Mouse (Mus musculus) large intestine, adult 2 months (tissue): ENCODE measurements at regions not wholly inside any gene's neighbourhood (a gene's known extent, or its start where the extent isn't known, plus 50 kb on each side); places are given as distances from the start of the nearest gene placed in this dataset.

Experiments used
- DNase-seq: peaks from one replicate; pipeline ENCODE4 v3.0.0-alpha.2; 2012; ENCODE audit warnings: low read depth, low spot score
- WGBS: fragments of 180-500 bp; shearing (Covaris S2); methylation state at CpG from one replicate; pipeline ENCODE4 v1.1.7; 2018; 5-methylcytosine and 5-hydroxymethylcytosine counted together

DNA sequence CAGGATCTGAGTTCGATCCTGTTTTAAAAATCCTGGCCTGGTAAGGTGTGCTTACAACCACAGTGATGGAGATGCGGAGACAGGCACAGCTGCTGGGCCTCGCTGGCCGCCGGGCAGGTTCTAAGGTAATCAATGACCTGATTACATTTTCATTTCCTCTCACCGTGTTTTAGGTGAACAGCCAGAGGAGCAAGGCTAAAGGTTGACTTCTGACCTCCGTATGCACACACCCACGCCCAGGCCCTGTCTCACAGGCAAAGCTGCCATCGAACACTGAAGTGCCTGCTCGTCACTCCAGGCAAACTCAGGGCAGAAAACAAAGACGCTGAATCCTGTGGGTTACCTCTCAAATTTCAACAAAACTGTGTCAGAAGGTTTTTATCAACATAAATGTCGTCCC is 179.1 kb upstream of the Adgrl2 start:
- no peak for DNase-seq

DNA sequence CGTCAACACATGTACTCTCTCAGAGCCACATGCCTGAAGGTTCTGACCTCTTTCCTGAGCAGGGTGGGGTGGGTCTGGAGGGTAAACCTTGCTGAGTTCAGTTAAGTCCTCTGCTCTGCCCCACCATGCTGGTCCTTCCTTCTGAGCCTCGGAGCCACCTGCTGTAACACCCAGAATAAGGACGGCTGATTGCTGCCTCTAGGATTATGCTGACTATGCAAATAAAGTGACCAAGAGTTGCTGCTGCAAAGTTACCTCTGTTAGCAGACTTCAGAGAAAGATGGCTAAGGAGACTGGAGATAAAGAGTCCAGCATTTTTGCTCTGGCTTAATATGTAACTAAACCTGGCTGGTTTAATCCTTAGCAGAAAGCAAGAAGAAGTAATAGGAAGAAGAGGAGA is 177.6 kb upstream of the Adgrl2 start:
- DNase-seq = no peak
- 55% methylated on average over 3 of the region's 3 CpGs for WGBS

More for the DNA sequence above, 179.1 kb upstream of the Adgrl2 start:
- 45% methylated on average over 12 of the region's 12 CpGs for WGBS

DNA sequence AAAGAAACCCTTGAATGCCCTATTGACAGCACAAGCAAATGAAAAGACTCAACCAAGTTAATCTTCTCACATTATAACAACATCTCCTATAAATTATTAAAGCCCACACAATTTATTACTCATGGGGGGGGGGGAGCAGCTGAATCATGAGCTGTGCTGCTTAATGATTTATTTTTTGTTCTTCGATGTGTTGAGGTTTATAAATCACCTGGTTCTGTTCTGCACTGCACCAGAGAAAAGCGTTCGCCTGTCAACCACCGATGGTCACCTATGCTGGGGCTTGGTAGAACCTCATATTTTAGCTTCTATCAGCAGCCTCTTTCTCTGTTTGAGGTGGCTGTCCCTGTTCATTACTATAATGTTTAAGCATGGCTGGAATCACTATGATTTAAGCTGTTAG is 174.4 kb upstream of the Adgrl2 start:
- no peak for DNase-seq
- WGBS = 86% methylated on average over 4 of the region's 4 CpGs

DNA sequence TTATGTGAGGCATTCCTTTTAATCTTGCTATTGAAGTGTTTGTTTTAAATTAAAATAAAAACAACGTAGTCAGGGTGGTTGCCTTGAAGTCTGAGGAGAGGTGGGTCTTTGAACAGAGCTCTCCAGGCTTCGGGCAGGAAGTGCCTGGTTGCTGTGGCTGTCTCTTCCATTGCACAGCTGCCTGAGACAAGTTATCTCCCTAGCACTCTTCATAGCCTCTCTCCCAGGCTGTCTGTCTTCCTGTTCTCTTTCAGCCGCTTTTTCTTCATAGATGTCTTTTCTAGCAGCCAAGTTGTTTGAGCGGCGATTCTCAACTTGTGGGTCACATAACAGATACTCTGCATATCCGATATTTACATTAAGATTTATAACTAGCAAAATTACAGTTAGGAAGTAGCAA is 173.2 kb upstream of the Adgrl2 start:
- no peak for DNase-seq
- 76% methylated on average over 6 of the region's 6 CpGs for WGBS

DNA sequence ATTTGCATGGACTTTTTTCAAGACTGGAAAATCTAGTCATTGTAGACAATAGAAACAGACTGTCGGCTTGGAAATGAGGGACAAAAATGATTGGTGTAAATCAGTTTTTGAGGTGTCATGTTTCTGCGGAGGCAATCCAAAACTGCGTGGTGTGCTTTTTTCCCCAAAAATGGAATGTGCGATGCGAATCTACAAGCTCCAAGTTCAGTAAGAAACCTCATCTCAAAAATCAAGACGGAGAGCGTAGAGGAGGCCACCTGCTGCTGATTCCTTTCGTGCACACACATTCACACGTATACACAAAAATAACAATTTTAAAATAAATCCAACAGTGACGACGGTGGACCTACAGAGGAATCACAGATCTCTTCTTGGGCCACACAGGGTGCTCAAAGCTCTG is 170.5 kb upstream of the Adgrl2 start:
- no peak for DNase-seq
- 90% methylated on average over 11 of the region's 11 CpGs for whole genome bisulfite sequencing

DNA sequence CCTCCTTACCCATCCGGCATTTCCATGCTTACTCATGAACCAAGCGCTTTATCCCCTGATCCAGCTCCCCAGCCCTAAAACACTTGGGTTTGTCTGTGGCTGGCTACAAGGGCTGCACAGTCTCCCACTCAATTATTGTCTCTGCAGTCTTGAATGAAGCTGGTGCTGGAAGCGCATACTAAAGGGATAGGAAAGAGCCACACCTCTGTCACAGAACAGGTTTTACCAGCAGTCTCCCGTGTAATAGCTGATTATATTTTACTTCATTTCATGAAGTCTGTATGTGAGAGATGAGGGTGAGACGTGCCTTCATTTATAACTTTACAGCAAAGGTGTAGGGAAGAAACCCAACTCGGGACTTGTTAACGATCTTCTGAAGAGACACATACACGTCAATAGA is 167.0 kb upstream of the Adgrl2 start:
- no peak for DNase-seq
- 48% methylated on average over 8 of the region's 8 CpGs for WGBS

DNA sequence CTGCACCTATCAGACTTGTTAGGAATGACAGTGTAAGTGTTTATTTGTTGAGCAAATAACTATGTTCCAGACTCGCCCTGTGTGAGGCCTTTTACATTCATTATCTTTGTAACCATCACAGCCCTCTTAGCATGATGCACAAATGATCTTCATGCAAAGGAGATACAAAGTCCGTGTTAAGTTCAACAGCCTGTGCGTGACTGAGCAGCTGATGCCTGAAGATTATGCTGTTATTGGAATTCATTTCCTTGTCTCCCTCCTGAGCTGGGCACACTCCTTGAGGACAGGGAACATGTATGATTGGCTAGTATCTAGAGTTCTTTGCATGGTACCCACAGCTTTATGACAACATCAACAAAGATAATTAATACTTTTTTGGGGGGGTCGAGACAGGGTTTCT is 162.0 kb upstream of the Adgrl2 start:
- no peak for DNase-seq
- WGBS = 56% methylated on average over 4 of the region's 4 CpGs

DNA sequence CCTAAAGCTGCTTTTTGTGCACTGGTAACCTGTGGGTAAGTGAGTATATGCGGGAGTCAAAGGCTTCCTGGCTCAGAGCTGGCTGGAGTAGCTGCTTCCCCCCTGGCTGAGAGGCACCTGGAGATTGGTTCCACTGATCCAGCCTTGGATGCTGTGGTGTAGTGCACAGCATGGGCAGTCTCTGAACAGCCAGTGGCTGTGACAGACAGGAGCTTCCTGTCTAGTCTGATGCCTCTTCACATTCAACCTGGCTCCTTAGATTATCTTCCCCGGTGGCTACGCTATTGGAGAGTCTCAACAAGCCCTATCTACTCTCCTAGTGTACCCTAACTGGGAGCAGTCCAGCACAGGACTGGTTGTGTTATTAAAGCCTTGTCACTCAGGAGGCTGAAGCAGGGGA is 160.4 kb upstream of the Adgrl2 start:
- DNase-seq = no peak
- WGBS = 96% methylated on average over 3 of the region's 3 CpGs

DNA sequence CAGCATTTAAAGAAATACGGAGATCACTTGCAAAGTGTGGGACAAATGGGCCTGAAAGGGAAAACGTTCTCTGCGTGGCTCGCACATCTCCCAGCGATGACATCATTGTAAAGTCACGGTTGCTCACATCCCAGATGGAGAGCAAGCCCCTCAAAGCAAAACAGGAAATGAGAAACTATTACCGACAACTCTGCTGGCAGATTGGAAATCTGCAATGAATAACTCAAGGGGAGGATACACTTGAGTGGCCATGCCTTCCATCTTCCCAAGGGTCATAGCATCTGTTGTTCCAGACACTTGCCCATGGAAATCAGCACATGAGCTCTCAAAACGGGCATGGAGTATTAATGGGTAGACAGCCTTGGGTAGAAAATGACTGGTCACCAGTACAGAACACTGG is 158.3 kb upstream of the Adgrl2 start:
- DNase-seq = no peak
- WGBS = 79% methylated on average over 8 of the region's 8 CpGs

DNA sequence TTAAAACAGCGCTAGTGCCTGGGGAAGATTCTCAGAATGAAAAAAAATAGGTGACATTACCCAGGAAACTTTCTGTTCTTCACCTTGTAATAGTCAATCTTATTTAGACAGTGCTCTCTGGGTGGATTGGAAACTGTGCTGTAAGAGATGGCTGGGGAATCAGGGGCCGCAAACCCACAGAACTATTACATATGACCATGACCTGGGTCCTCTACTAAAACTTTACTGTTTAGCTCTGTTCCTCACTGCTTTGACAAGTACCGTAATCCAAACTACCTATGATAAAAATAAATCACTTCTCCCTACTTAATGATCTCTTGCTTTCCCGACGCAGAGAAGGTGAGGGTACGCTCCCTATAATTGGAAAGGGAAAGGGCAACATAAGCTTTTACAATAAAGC is 157.6 kb upstream of the Adgrl2 start:
- DNase-seq = no peak
- WGBS = 96% methylated on average over 6 of the region's 6 CpGs

DNA sequence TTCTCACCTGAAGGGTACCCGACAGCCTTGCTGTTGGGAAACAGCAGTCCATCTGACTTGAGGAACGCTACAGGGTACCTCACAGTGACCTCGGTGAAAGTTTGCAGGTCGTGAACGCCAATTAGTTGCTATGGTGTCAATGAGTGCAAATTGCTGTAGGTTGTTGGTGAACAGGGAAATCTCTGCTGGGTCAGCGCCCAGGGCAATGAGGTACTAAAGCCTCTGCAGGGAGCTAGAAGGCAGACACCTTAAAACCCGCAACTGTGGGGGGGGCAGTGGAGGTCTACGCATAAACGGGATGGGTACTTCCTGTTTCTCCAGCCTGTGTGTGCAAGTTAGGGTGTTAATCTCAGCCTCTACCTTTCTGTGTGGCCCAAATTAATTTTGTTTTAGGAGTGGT is 156.3 kb upstream of the Adgrl2 start:
- no peak for DNase-seq
- 70% methylated on average over 9 of the region's 9 CpGs for WGBS

DNA sequence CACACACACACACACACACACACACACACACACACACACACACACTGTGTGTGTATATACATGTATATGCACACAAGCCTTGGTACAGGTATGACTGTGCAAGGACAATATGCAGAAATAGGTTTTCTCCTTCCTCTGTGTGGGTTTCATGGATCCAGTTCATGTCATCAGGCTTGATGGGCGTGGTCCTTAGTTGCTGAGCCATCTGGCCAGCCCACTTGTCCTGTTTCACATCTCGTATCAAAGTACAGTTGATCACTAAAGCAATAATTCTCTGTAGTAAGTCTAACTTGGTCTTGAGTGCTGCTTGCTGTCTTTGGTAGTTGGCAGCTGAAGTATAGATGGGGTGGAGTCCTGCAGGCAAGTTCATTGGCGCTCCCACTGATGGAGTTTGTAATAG is 150.1 kb upstream of the Adgrl2 start:
- WGBS = 43% methylated on average over 3 of the region's 3 CpGs
- DNase-seq = no peak

DNA sequence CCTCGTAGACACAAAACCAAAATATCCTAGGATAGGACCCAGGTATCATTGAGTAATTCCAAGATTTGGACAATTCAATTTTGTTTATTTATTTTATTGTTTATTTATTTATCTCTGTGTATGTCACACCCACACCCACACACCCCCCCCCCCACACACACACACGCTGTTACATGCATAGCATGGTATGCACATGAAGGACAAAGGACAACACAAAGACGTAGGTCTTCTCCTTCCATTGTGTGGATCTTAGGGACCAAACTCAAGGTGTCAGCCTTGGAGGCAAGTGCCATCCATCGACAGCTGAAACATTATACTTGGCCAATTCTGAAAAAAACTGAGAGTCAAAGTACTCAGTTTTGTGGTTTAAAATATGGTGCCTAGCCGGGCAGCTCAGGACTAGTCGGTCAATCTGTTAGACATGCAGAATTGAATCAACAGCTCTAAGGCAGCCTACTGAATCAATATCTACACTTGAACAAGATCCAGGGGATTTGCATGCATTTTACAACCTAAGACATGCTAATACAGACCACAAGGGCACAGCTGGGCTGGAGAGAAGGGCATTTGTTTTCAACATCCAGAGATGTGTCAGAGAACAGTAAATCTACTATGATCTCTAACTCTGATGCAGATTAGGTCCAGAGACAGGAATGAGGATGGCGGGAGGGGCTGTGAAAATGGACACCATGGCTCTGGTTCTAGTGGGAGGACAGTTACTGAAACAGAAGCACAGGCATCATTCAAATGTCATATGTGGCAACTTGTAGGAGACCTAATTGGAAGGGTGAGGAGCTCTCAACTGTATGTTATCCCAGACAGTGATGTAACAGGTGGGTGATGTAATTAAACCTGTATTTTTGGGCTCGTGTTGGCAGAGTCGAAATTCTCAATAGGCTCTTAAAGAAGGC is 143.9 kb upstream of the Adgrl2 start:
- WGBS = 86% methylated on average over 9 of the region's 9 CpGs
- no peak for DNase-seq

DNA sequence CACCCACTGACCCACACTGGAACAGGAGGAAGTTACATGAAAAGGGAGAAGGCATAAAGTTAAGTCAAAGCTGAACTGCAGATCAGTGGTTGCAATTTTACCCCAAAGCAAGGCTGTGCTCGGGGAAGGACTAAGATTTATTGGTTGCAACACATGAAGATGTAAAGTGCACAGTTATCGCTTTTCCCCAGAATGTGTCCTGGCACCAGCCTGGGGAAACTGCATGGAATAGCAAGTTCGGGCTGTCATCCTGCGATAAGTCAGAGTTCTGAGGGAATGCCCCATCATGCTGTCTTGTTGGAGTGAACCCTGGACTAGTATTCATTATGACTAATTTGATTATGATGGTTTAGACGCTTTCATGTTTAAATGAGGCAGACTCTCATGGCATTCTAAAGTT is 128.5 kb upstream of the Adgrl2 start:
- DNase-seq = no peak
- 86% methylated on average over 5 of the region's 5 CpGs for WGBS

DNA sequence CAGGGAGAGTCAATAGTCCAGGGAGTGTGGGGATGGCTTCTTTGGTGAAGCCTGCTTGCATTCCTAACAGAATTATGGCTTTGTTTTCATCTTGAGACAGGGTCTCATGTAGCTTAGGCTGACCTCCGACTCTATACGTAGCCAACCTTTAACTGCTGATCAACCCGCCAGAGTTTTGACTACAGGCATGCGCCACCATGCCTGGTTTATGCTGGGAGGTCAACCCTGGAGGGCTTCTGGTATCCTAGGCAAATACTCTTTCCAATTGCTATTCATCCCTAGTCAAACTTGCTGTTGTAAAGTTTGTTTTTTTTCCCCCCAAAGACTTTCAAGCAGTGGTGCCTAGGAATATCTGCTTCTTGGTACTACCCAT is 127.3 kb upstream of the Adgrl2 start:
- 83% methylated on average over 4 of the region's 4 CpGs for WGBS
- no peak for DNase-seq

DNA sequence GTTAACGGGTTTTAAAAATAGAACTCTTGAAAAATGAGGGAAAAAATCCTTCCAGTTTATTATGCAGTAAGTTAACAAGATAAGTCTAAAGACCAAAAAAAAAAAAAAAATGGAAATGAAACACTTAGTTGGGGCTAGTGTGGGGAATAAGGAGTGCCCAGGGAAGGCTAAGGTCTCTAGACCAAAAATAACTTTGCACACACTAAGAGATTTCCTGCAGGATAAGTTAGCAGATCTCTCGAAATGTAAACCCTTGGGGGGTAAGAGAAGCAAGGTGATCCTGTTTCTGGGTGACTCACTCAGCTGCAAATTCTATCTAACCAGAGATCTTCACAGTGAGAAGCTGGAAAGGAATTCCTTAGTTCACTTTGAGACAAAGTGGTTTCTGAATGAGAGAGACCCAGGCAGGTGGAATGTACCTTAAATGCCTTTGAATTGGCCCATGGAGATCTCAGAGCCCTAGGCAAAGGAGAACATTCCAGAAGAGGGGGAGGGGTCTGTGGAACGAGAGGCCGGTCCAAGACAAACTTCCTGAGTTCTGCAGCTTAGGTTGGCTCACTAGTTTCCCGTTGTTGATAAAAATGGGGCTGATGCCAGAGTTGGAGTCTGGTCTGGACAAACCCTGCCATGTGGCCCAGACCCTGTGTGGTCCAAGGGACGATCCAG is 126.8 kb upstream of the Adgrl2 start:
- WGBS = 31% methylated on average over 6 of the region's 6 CpGs
- DNase-seq = no peak

DNA sequence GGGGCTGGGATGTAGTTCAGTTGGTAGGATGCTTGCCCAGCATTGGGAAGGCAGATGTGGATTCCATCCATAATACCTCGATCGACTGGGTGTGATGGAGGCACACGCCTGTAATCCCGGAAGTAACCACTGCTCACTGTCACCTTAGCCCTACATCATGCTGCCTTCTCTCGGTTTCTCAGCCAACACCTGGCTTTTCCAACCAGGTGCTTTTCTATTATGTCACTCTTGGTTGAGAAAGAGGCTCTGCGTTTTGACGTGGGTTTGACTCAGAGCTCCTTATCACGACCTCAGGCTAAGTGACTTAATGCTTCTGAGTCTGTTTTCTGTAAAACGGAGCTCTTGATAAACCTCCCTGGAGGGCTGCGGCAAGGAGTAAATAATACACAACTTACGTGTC is 126.2 kb upstream of the Adgrl2 start:
- no peak for DNase-seq
- WGBS = 44% methylated on average over 11 of the region's 11 CpGs

DNA sequence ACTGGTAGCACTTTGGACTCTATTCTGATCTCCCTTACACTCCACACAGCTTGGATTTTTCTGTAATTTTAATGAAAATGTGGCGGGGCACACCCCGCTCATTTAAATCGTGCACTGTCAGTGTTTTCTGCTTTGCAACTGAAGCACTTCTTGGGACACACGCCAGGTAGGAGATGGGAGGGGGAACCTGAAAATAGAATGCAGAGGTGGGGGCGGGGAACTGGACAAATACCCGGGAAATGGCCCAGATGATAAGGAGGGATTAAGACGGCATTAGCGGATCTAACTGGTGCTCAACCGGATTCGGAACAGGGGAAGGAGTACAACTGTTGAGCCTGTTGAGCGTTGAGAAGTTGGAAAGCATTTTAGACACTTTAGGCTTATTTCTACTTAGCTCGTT is 125.5 kb upstream of the Adgrl2 start:
- no peak for DNase-seq
- 64% methylated on average over 12 of the region's 12 CpGs for WGBS

DNA sequence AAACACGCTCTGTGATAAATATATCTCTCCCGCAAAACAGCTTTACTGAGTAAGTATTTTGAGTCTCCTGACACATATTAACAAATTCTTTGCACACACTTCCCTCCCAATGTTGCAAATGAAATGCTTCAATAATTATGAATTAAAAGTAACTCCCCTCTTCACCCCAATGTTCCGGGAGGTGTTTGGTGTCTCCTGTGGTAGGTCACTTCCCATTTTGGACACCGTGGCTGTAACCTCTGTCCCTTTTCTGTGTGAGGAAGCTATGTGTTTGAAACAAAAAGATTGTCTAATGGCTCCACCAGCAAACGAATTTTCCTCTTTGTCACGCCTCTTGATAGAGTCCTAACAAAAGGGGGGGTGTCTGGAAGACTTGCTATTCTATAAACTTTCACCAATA is 122.5 kb upstream of the Adgrl2 start:
- no peak for DNase-seq
- 82% methylated on average over 6 of the region's 6 CpGs for WGBS

DNA sequence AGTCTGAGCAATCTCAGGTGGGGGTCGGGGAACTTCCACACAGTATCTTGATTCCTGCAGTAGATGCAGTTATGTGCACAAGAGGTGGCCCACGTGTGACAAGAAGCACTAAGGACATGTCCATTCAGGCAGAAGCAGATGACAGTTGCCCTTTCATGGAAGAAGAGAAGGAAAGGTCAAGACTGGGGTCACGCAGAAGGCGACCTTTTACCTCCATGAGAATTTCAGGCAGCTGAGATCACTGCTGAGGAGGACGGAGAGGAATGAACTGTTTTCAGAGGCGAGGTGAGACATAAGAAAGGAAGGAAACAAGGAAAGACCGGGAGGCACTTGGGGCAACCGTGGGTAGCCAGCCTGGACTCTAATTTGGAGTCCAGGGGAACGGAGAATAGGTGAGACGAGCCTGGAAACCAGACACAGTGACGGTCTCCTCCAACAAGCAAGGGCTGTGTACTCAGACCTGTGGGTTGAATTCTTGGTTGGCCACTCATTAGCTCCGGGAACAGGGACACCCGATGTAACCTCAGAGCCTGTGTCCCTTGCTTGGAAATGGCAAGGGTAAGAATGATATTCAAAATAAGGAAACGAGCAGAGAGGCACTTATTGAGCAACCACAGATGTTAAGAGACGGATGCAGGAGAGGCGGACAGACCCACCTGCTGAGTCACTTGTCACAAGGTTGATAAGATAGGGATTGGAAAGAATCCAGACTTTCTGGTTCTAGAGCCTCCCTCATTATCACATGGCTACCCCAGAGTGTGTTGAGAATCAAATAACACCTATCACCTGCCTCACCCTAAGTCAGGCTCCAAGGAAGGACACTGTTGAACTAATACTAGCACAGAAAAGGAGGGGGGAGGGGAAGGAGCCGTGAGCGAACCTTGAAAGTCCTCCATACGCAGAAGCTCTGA is 121.4 kb upstream of the Adgrl2 start:
- DNase-seq = no peak
- 42% methylated on average over 19 of the region's 19 CpGs for WGBS
